Mouse (Mus musculus) liver, embryonic 14.5 days (tissue): ENCODE measurements around the gene Il5. TPM values are rescaled to one million over a fixed set of nuclear protein-coding genes. Genes with fewer than 3 reads are reported as not detected.

Source experiments
- ATAC-seq: fragments of 200-750 bp; cut with Nextera tagmentation; 2 replicates; pipeline ENCODE4 v1.8.0; 2017; ENCODE audit warnings: moderate number of reproducible peaks, mild to moderate bottlenecking, moderate library complexity; ENCODE audit not compliant: insufficient read depth
- DNase-seq, 3 experiments: peaks; one replicate each; pipeline ENCODE4 v3.0.0-alpha.2; 2012 to 2013; ENCODE audit warnings: low read depth in 3 of 3, low spot score in 3 of 3
- H3K27ac ChIP-seq: fragments of 300-500 bp; sonication (generic); 2 replicates; pipeline ENCODE4 v1.5.1; 2014; ENCODE audit warnings: moderate library complexity, mild to moderate bottlenecking, control low read depth, inconsistent platforms
- H3K27me3 ChIP-seq: fragments of 300-500 bp; sonication (generic); 2 replicates; pipeline ENCODE4 v1.6.1; 2014; ENCODE audit warnings: mild to moderate bottlenecking, low read length, moderate library complexity; ENCODE audit not compliant: control insufficient read depth, insufficient read depth
- H3K36me3 ChIP-seq: fragments of 300-500 bp; sonication (generic); replicated peaks from 2 replicates; pipeline ENCODE4 v1.6.1; 2014; ENCODE audit warnings: low read depth; ENCODE audit not compliant: control insufficient read depth, insufficient read depth
- H3K4me1 ChIP-seq, 2 experiments: fragments of 200-500 bp in 1 of 2; fragments of 300-500 bp in 1 of 2; sonication (generic) in 1 of 2; replicated peaks; 2 replicates each; pipeline ENCODE4 v1.6.1; 2012 to 2014; ENCODE audit warnings: antibody characterized with exemption in 1 of 2, inconsistent platforms in 1 of 2, low read length in 1 of 2; ENCODE audit not compliant: control insufficient read depth in 2 of 2, insufficient read depth in 2 of 2
- H3K4me2 ChIP-seq: fragments of 300-500 bp; sonication (generic); 2 replicates; pipeline ENCODE4 v1.6.1; 2014; ENCODE audit warnings: low read depth, mild to moderate bottlenecking, control low read depth, moderate library complexity
- H3K4me3 ChIP-seq, 2 experiments: fragments of 200-500 bp in 1 of 2; fragments of 300-500 bp in 1 of 2; sonication (generic) in 1 of 2; 2 replicates each; pipeline ENCODE4 v1.5.1; 2012 to 2014; ENCODE audit warnings: low read depth in 2 of 2, low read length in 2 of 2, mild to moderate bottlenecking in 2 of 2, control low read depth in 1 of 2, inconsistent platforms in 1 of 2, moderate library complexity in 1 of 2; ENCODE audit not compliant: insufficient read depth in 1 of 2
- H3K9ac ChIP-seq: fragments of 300-500 bp; sonication (generic); replicated peaks from 2 replicates; pipeline ENCODE4 v1.6.1; 2014; ENCODE audit warnings: mild to moderate bottlenecking, control low read depth, moderate library complexity
- H3K9me3 ChIP-seq: fragments of 300-500 bp; sonication (generic); 2 replicates; pipeline ENCODE4 v1.6.1; 2016; ENCODE audit warnings: low read length, mixed read lengths; ENCODE audit not compliant: control insufficient read depth
- CTCF ChIP-seq: IDR thresholded peaks from 2 replicates; pipeline ENCODE4 v1.5.1; 2016; ENCODE audit warnings: antibody characterized with exemption, low read depth, control low read depth
- EP300 ChIP-seq: IDR thresholded peaks from 2 replicates; pipeline ENCODE4 v1.6.1; 2016; ENCODE audit warnings: antibody characterized with exemption, low read depth
- WGBS: fragments of 180-500 bp; shearing (Covaris S2); extraction: QIAGEN DNeasy Blood & Tissue Kit; methylation state at CpG from one replicate; pipeline ENCODE4 v1.1.7; 2014; ENCODE audit not compliant: insufficient replicate concordance; 5-methylcytosine and 5-hydroxymethylcytosine counted together
- polyA plus RNA-seq, 2 experiments: library from polyadenylated mRNA; depleted of rRNA in 1 of 2; stranded (reverse) in 1 of 2; unstranded in 1 of 2; fragments of >200 nt; fragmentation: Nextera tagmentation in 1 of 2; extraction: Ambion mirVana in 1 of 2; gene quantifications; 2 replicates each; pipeline versions ENCODE4 v1.2.1 to v1.2.3; 2012 to 2014

The Il5 gene
- polyA plus RNA-seq, 2 experiments, result not detected

GRCm38 (mm10) chr11:53763496-53764140 is 43.0 kb downstream of the Il5 start:
- Histone ChIP-seq H3K9ac (peak overlapping the region; percentile 36; the same call in 1 of the 2 replicates), H3K27me3 (no peaks in the 10 kb centered on the region; the same call in 1 of the 2 replicates), H3K4me2 (peak overlapping the region; percentile 65), H3K27ac (no peak overlapping the region), H3K9me3 (no peaks in the 10 kb centered on the region), H3K4me1 (peaks cover 0 to 18% of the 10 kb centered on the region in 2 experiments; a peak in 3 of 4 replicates), H3K36me3 (no peaks in the 10 kb centered on the region), H3K4me3 (peak overlapping the region; percentile 40 to 43)
- TF ChIP-seq CTCF (peak; percentile 45), EP300 (no peak)
- WGBS, result under 1% methylated on average over 32 of the region's 33 CpGs
- ATAC-seq (peak; percentile 71), DNase-seq (peak; percentile 31 to 56 (median 35))

DNA sequence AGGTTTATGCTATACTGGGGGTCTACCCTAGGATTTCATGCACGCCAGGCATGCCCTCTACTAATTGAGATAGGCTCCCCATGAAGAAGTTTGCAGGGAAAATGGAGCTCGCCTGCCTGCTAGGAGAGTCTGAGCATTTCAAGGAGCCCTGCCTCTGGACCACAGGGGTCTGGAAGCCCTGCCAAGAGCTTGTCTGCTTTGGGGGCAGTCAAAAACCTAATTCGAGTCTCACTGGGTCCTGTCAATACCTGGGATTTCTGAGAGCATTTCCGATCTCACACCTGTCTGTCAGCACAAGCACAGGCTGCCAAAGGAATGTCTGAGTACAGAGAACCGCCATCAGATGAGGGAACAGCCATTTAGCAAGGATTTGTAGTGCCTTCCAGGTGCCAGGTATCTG is 44.0 kb downstream of the Il5 start:
- WGBS, result 51% methylated on average over 5 of the region's 5 CpGs
- TF ChIP-seq CTCF (no peak), EP300 (no peak)
- no peak for DNase-seq
- H3K27me3 ChIP-seq, result no peaks in the 10 kb centered on the region; the same call in 1 of the 2 replicates
- ATAC-seq, result no peak
- H3K9me3 ChIP-seq, result no peaks in the 10 kb centered on the region
- no peak overlapping the region for H3K27ac ChIP-seq
- H3K4me2 ChIP-seq, result no peak overlapping the region
- peaks cover 0 to 24% of the 10 kb centered on the region in 2 experiments; a peak in 3 of 4 replicates for H3K4me1 ChIP-seq
- no peaks in the 10 kb centered on the region for H3K36me3 ChIP-seq
- no peak overlapping the region for H3K4me3 ChIP-seq
- H3K9ac ChIP-seq, result no peak overlapping the region

- no peaks in the 10 kb centered on the region for H3K9me3 ChIP-seq
Measured at GRCm38 (mm10) chr11:53768422-53769184, 48.0 kb downstream of the Il5 start.

GRCm38 (mm10) chr11:53769185-53769576 is 48.6 kb downstream of the Il5 start:
- Histone ChIP-seq H3K27ac (no peak overlapping the region), H3K9me3 (no peaks in the 10 kb centered on the region), H3K36me3 (no peaks in the 10 kb centered on the region), H3K4me3 (peak overlapping the region; percentile 4 to 62; a peak in 2 of 4 replicates), H3K9ac (no peak overlapping the region), H3K4me1 (peaks cover 0 to 8% of the 10 kb centered on the region in 2 experiments; a peak in 3 of 4 replicates), H3K27me3 (peaks cover 15% of the 10 kb centered on the region), H3K4me2 (peak overlapping the region; percentile 76)
- DNase-seq (no peak), ATAC-seq (no peak)
- TF ChIP-seq EP300 (no peak), CTCF (no peak)
- WGBS, result 54% methylated on average over 12 of the region's 12 CpGs

More at GRCm38 (mm10) chr11:53768422-53769184, 48.0 kb downstream of the Il5 start:
- DNase-seq (no peak), ATAC-seq (no peak)
- Histone ChIP-seq H3K4me3 (no peak overlapping the region), H3K4me1 (peaks cover 0 to 12% of the 10 kb centered on the region in 2 experiments; a peak in 3 of 4 replicates), H3K9ac (no peak overlapping the region), H3K27ac (no peak overlapping the region), H3K27me3 (peaks cover 15% of the 10 kb centered on the region), H3K4me2 (no peak overlapping the region), H3K36me3 (no peaks in the 10 kb centered on the region)
- WGBS, result 64% methylated on average over 13 of the region's 13 CpGs
- TF ChIP-seq EP300 (no peak), CTCF (no peak)

DNA sequence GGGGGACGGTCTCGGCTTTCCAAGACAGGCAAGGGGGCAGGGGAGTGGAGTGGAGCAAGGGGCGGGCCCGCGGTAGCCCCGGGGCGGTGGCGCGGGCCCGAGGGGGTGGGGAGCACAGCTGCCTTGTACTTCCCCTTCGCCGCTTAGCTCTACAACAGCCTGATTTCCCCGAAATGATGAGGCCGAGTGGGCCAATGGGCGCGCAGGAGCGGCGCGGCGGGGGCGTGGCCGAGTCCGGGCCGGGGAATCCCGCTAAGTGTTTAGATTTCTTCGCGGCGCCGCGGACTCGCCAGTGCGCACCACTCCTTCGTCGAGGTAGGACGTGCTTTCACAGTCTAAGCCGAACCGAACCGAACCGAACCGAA is 49.1 kb downstream of the Il5 start, which contains the start of gene Irf1:
Irf1 (plus strand) TSS at position 255 of the 365 bp plus-strand sequence.
- TF ChIP-seq CTCF (no peak), EP300 (no peak)
- under 1% methylated on average over 39 of the region's 40 CpGs for WGBS
- H3K4me2 ChIP-seq, result peak within 1 kb of the TSS; percentile 76

More for the DNA sequence above, 49.1 kb downstream of the Il5 start, which contains the start of gene Irf1:
- peak within 1 kb of the TSS; percentile 62 for H3K4me3 ChIP-seq
- H3K9me3 ChIP-seq, result no peaks in the 10 kb centered on the region
- DNase-seq (peak; percentile 53 to 78 (median 61)), ATAC-seq (peak; percentile 83)
- peaks cover 0 to 5% of the 10 kb centered on the region in 2 experiments; a peak in 1 of 4 replicates for H3K4me1 ChIP-seq
- H3K27ac ChIP-seq, result no peak within 1 kb of the TSS
- H3K36me3 ChIP-seq, result no peaks in the 10 kb centered on the region
- H3K9ac ChIP-seq, result peak within 1 kb of the TSS; percentile 40; the same call in 1 of the 2 replicates
- peaks cover 15% of the 10 kb centered on the region for H3K27me3 ChIP-seq
